Mouse (Mus musculus) MEL (cell line): ENCODE results near the gene Gnai3. TPM values are rescaled to one million over a fixed set of nuclear protein-coding genes. Genes with fewer than 3 reads are reported as not detected.
A peak's percentile ranks its signal among the peaks of the same experiment; 100 is the strongest.

Source experiments
- DNase-seq: peaks from one replicate; pipeline ENCODE4 v3.0.0; 2011; ENCODE audit warnings: low read depth, low spot score
- H3K27ac ChIP-seq: 2 replicates; pipeline ENCODE4 v1.5.1; 2012; ENCODE audit warnings: low read depth, mild to moderate bottlenecking, control low read depth, low read length, moderate library complexity; ENCODE audit not compliant: control insufficient read depth
- H3K27me3 ChIP-seq, 2 experiments: fragments of 150-350 bp in 1 of 2; sonication (generic) in 1 of 2; 2 replicates each; pipeline ENCODE4 v1.6.1; 2012; ENCODE audit warnings: low read length in 2 of 2, mild to moderate bottlenecking in 2 of 2, improper control_type of control experiment in 1 of 2, moderate library complexity in 1 of 2; ENCODE audit not compliant: insufficient read depth in 2 of 2, control insufficient read depth in 1 of 2
- H3K36me3 ChIP-seq, 2 experiments: 2 replicates each; pipeline ENCODE4 v1.6.1; 2012 to 2014; ENCODE audit warnings: low read length in 2 of 2, improper control_type of control experiment in 1 of 2, inconsistent platforms in 1 of 2, mild to moderate bottlenecking in 1 of 2; ENCODE audit not compliant: insufficient read depth in 2 of 2, control insufficient read depth in 1 of 2
- H3K4me1 ChIP-seq, 2 experiments: fragments of 150-350 bp in 1 of 2; sonication (generic) in 1 of 2; 2 replicates each; pipeline ENCODE4 v1.6.1; 2012; ENCODE audit warnings: low read length in 2 of 2, improper control_type of control experiment in 1 of 2, mild to moderate bottlenecking in 1 of 2; ENCODE audit not compliant: insufficient read depth in 2 of 2, control insufficient read depth in 1 of 2
- H3K4me3 ChIP-seq, 2 experiments: fragments of 150-350 bp in 1 of 2; sonication (generic) in 1 of 2; 2 replicates each; pipeline ENCODE4 v1.5.1; 2012; ENCODE audit warnings: low read depth in 2 of 2, low read length in 2 of 2, mild to moderate bottlenecking in 2 of 2, moderate library complexity in 2 of 2, control low read depth in 1 of 2, improper control_type of control experiment in 1 of 2; ENCODE audit not compliant: control insufficient read depth in 1 of 2, insufficient read depth in 1 of 2
- H3K79me2 ChIP-seq: 2 replicates; pipeline ENCODE4 v1.6.1; 2012; ENCODE audit warnings: mild to moderate bottlenecking, low read length, moderate library complexity; ENCODE audit not compliant: control insufficient read depth, poor library complexity, insufficient read depth
- H3K9ac ChIP-seq: 2 replicates; pipeline ENCODE4 v1.6.1; 2012; ENCODE audit warnings: low read depth, mild to moderate bottlenecking, control low read depth, low read length, moderate library complexity; ENCODE audit not compliant: control insufficient read depth, poor library complexity, severe bottlenecking
- H3K9me3 ChIP-seq: fragments of 150-350 bp; sonication (generic); replicated peaks from 2 replicates; pipeline ENCODE4 v1.6.1; 2012; ENCODE audit warnings: mild to moderate bottlenecking, low read length, improper control_type of control experiment, moderate library complexity; ENCODE audit not compliant: insufficient read depth
- BHLHE40 ChIP-seq: IDR thresholded peaks from 2 replicates; pipeline ENCODE4 v1.6.1; 2012; ENCODE audit warnings: low read depth, mild to moderate bottlenecking, inconsistent platforms, low read length, improper control_type of control experiment, borderline replicate concordance
- CHD1 ChIP-seq: IDR thresholded peaks from 2 replicates; pipeline ENCODE4 v1.6.1; 2012; ENCODE audit warnings: low read depth, mild to moderate bottlenecking, inconsistent platforms, low read length, improper control_type of control experiment
- CHD2 ChIP-seq: IDR thresholded peaks from 2 replicates; pipeline ENCODE4 v1.6.1; 2011; ENCODE audit warnings: low read length, improper control_type of control experiment
- CTCF ChIP-seq, 3 experiments: IDR thresholded peaks in 2 of 3; conservative IDR thresholded peaks in 1 of 3; 2 replicates each; pipeline ENCODE4 v1.5.1; 2011 to 2012; ENCODE audit warnings: low read length in 3 of 3, low read depth in 2 of 3, mild to moderate bottlenecking in 2 of 3, improper control_type of control experiment in 1 of 3, inconsistent platforms in 1 of 3, mixed read lengths in 1 of 3, moderate library complexity in 1 of 3; ENCODE audit not compliant: control insufficient read depth in 1 of 3, insufficient read depth in 1 of 3, poor library complexity in 1 of 3, severe bottlenecking in 1 of 3
- ELF1 ChIP-seq: IDR thresholded peaks from 2 replicates; pipeline ENCODE4 v1.6.1; 2014; ENCODE audit warnings: low read depth, mild to moderate bottlenecking, inconsistent platforms, low read length, improper control_type of control experiment, moderate library complexity
- EP300 ChIP-seq, 2 experiments: IDR thresholded peaks; 2 replicates each; pipeline ENCODE4 v1.6.1; 2011; ENCODE audit warnings: improper control_type of control experiment in 2 of 2, low read length in 2 of 2, low read depth in 1 of 2, mild to moderate bottlenecking in 1 of 2
- GABPA ChIP-seq: IDR thresholded peaks from 2 replicates; pipeline ENCODE4 v1.6.1; 2012; ENCODE audit warnings: low read depth, mild to moderate bottlenecking, inconsistent platforms, low read length, improper control_type of control experiment, moderate library complexity
- GATA1 ChIP-seq: IDR thresholded peaks from 2 replicates; pipeline ENCODE4 v1.6.1; 2011; ENCODE audit warnings: low read depth, low read length, improper control_type of control experiment
- HCFC1 ChIP-seq: IDR thresholded peaks from 2 replicates; pipeline ENCODE4 v1.6.1; 2012; ENCODE audit warnings: low read depth, mild to moderate bottlenecking, inconsistent platforms, low read length, improper control_type of control experiment, moderate library complexity
- JUND ChIP-seq: IDR thresholded peaks from 2 replicates; pipeline ENCODE4 v1.6.1; 2011; ENCODE audit warnings: low read depth, mild to moderate bottlenecking, improper control_type of control experiment, low read length
- KAT2A ChIP-seq: conservative IDR thresholded peaks from 2 replicates; pipeline ENCODE4 v1.6.1; 2012; ENCODE audit warnings: low read depth, low read length, improper control_type of control experiment, inconsistent platforms
- MAFK ChIP-seq: IDR thresholded peaks from 2 replicates; pipeline ENCODE4 v1.6.1; 2011; ENCODE audit warnings: low read depth, mild to moderate bottlenecking, low read length, improper control_type of control experiment, borderline replicate concordance
- MAX ChIP-seq: IDR thresholded peaks from 2 replicates; pipeline ENCODE4 v1.6.1; 2011; ENCODE audit warnings: low read length, improper control_type of control experiment
- MAZ ChIP-seq: IDR thresholded peaks from 2 replicates; pipeline ENCODE4 v1.6.1; 2012; ENCODE audit warnings: low read depth, mild to moderate bottlenecking, inconsistent platforms, low read length, improper control_type of control experiment
- MXI1 ChIP-seq: IDR thresholded peaks from 2 replicates; pipeline ENCODE4 v1.6.1; 2011; ENCODE audit warnings: mild to moderate bottlenecking, low read depth, low read length, improper control_type of control experiment
- MYB ChIP-seq: IDR thresholded peaks from 2 replicates; pipeline ENCODE4 v1.6.1; 2011; ENCODE audit warnings: mild to moderate bottlenecking, low read depth, low read length, improper control_type of control experiment
- MYC ChIP-seq: IDR thresholded peaks from 2 replicates; pipeline ENCODE4 v1.6.1; 2011; ENCODE audit warnings: low read depth, mild to moderate bottlenecking, low read length, improper control_type of control experiment, moderate library complexity
- NELFE ChIP-seq: IDR thresholded peaks from 2 replicates; pipeline ENCODE4 v1.6.1; 2011; ENCODE audit warnings: low read depth, low read length, improper control_type of control experiment
- NRF1 ChIP-seq: IDR thresholded peaks from 2 replicates; pipeline ENCODE4 v1.6.1; 2014; ENCODE audit warnings: low read depth, mild to moderate bottlenecking, inconsistent platforms, low read length, improper control_type of control experiment, moderate library complexity; ENCODE audit not compliant: poor library complexity, insufficient read depth, severe bottlenecking
- POLR2A ChIP-seq, 2 experiments: IDR thresholded peaks; 2 replicates each; pipeline ENCODE4 v1.6.1; 2011 to 2012; ENCODE audit warnings: low read length in 2 of 2, mild to moderate bottlenecking in 2 of 2, control low read depth in 1 of 2, improper control_type of control experiment in 1 of 2, low read depth in 1 of 2, moderate library complexity in 1 of 2; ENCODE audit not compliant: control insufficient read depth in 1 of 2, insufficient read depth in 1 of 2, poor library complexity in 1 of 2
- RAD21 ChIP-seq: IDR thresholded peaks from 2 replicates; pipeline ENCODE4 v1.6.1; 2011; ENCODE audit warnings: mild to moderate bottlenecking, low read depth, low read length, improper control_type of control experiment
- RCOR1 ChIP-seq: IDR thresholded peaks from 2 replicates; pipeline ENCODE4 v1.6.1; 2012; ENCODE audit warnings: low read depth, mild to moderate bottlenecking, inconsistent platforms, low read length, improper control_type of control experiment
- SIN3A ChIP-seq: IDR thresholded peaks from 2 replicates; pipeline ENCODE4 v1.6.1; 2012; ENCODE audit warnings: low read length, improper control_type of control experiment, inconsistent platforms
- SMC3 ChIP-seq: IDR thresholded peaks from 2 replicates; pipeline ENCODE4 v1.6.1; 2011; ENCODE audit warnings: low read depth, low read length, improper control_type of control experiment
- TAL1 ChIP-seq: IDR thresholded peaks from 2 replicates; pipeline ENCODE4 v1.6.1; 2012; ENCODE audit warnings: mild to moderate bottlenecking, inconsistent platforms, low read length, moderate library complexity, mixed read lengths
- TBP ChIP-seq: IDR thresholded peaks from 2 replicates; pipeline ENCODE4 v1.8.0; 2011; ENCODE audit warnings: low read depth, low read length, improper control_type of control experiment
- UBTF ChIP-seq: IDR thresholded peaks from 2 replicates; pipeline ENCODE4 v1.6.1; 2012; ENCODE audit warnings: low read depth, mild to moderate bottlenecking, inconsistent platforms, low read length, improper control_type of control experiment, moderate library complexity, borderline replicate concordance; ENCODE audit not compliant: insufficient read depth
- USF1 ChIP-seq: IDR thresholded peaks from 2 replicates; pipeline ENCODE4 v1.6.1; 2014; ENCODE audit warnings: low read depth, mild to moderate bottlenecking, inconsistent platforms, low read length, improper control_type of control experiment, moderate library complexity
- USF2 ChIP-seq, 2 experiments: IDR thresholded peaks; 2 replicates each; pipeline ENCODE4 v1.6.1; 2011 to 2012; ENCODE audit warnings: improper control_type of control experiment in 2 of 2, low read length in 2 of 2, borderline replicate concordance in 1 of 2, inconsistent platforms in 1 of 2, low read depth in 1 of 2, mild to moderate bottlenecking in 1 of 2; ENCODE audit not compliant: insufficient read depth in 1 of 2
- ZC3H11A ChIP-seq: IDR thresholded peaks from 2 replicates; pipeline ENCODE4 v1.6.1; 2012; ENCODE audit warnings: low read depth, mild to moderate bottlenecking, inconsistent platforms, low read length, improper control_type of control experiment
- ZKSCAN1 ChIP-seq: IDR thresholded peaks from 2 replicates; pipeline ENCODE4 v1.6.1; 2012; ENCODE audit warnings: low read depth, mild to moderate bottlenecking, inconsistent platforms, low read length, improper control_type of control experiment, moderate library complexity
- ZMIZ1 ChIP-seq: IDR thresholded peaks from 2 replicates; pipeline ENCODE4 v1.6.1; 2012; ENCODE audit warnings: low read depth, mild to moderate bottlenecking, inconsistent platforms, low read length, improper control_type of control experiment, moderate library complexity
- polyA plus RNA-seq, 2 experiments: library from polyadenylated mRNA; stranded (reverse) in 1 of 2; unstranded in 1 of 2; fragments of >175 nt in 1 of 2; fragments of >200 nt in 1 of 2; gene quantifications; 2 replicates each; pipeline versions ENCODE4 v1.2.1 to v1.2.4; 2012; ENCODE audit warnings: low replicate concordance in 2 of 2, low read depth in 1 of 2; ENCODE audit not compliant: insufficient read length in 2 of 2, insufficient read depth in 1 of 2, missing spikeins in 1 of 2
- total RNA-seq: library from RNA; depleted of rRNA; stranded (reverse); fragments of 300-350 nt; gene quantifications from 2 replicates; pipeline ENCODE4 v1.2.3, GENCODE M21; 2012

The Gnai3 gene
- total and polyA plus RNA-seq, 3 experiments, result 74.2 to 96.4 (median 92.1) TPM

- TF ChIP-seq GATA1 (no peak; the same call in 1 of the 2 replicates), POLR2A (IDR thresholded peaks at IDR 0.05; ENCODE audit: control insufficient read depth in 1 of 2, insufficient read depth in 1 of 2, low read depth in 1 of 2, low read length in 2 of 2, poor library complexity in 1 of 2) (peak in 1 of 2 experiments; percentile 26; a peak in 1 of 4 replicates), USF2 (IDR thresholded peaks at IDR 0.05; ENCODE audit: borderline replicate concordance in 1 of 2, insufficient read depth in 1 of 2, low read depth in 1 of 2, low read length in 2 of 2) (no peak), TBP (peak; percentile 66; the same call in 1 of the 2 replicates), MXI1 (peak; percentile 79), MYC (peak; percentile 61; the same call in 1 of the 2 replicates), ZC3H11A (peak; percentile 97), ZKSCAN1 (no peak), NRF1 (no peak), BHLHE40 (peak; percentile 39; the same call in 1 of the 2 replicates), CHD1 (0 out of 2 replicates have a peak, but pooled peaks have one; percentile 19)
These were observed 1.7 kb upstream of the Gnai3 start (continued) for GRCm38 (mm10) chr3:108147386-108148235.

DNA sequence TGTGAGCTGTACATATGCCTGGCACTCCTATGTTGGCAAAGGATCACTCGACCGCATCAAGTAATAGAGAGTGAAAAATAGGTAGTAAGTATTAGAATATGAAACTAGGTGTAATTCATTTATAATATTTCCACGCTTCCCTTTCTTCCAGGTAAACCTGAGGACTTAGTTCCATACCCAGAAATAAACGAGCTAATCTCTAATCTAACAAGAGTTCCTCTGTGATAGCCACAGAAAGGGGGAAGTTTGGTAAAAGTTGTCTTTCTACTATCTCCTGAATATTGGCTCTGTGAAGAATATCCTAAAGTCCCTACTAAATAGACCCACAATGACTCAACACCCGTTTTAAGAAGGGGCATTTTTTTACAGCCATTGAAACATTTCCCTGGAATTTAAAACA, 725 bp upstream of the Gnai3 start:
- Histone ChIP-seq H3K9ac (peak overlapping the region; percentile 80), H3K79me2 (peaks cover 37% of the 10 kb centered on the region), H3K9me3 (no peaks in the 10 kb centered on the region), H3K27ac (peak overlapping the region; percentile 99), H3K4me1 (peaks cover 8 to 9% of the 10 kb centered on the region in 2 experiments), H3K36me3 (peaks cover 2 to 28% of the 10 kb centered on the region in 2 experiments; a peak in 3 of 4 replicates), H3K27me3 (no peaks in the 10 kb centered on the region), H3K4me3 (peak overlapping the region; percentile 92 to 97)
- DNase-seq, result peak; percentile 67
- no peak for TF ChIP-seq GABPA
- no peak for TF ChIP-seq USF1
- TF ChIP-seq TBP, result no peak
- TF ChIP-seq JUND, result no peak
- no peak for TF ChIP-seq USF2 (IDR thresholded peaks at IDR 0.05; ENCODE audit: borderline replicate concordance in 1 of 2, insufficient read depth in 1 of 2, low read depth in 1 of 2, low read length in 2 of 2)
- TF ChIP-seq RCOR1, result peak; percentile 57; the same call in 1 of the 2 replicates
- TF ChIP-seq SMC3, result no peak
- 0 out of 2 replicates have a peak, but pooled peaks have one; percentile 20 for TF ChIP-seq ELF1
- TF ChIP-seq HCFC1, result 0 out of 2 replicates have a peak, but pooled peaks have one; percentile 14
- no peak for TF ChIP-seq CHD2
- TF ChIP-seq MAFK, result no peak
- no peak for TF ChIP-seq SIN3A
- TF ChIP-seq KAT2A, result no peak
- TF ChIP-seq NELFE, result no peak
- no peak for TF ChIP-seq MYB
- peak; percentile 73 for TF ChIP-seq GATA1
- no peak for TF ChIP-seq MAZ
- no peak for TF ChIP-seq RAD21
- TF ChIP-seq NRF1, result no peak
- peak; percentile 72 to 77 for TF ChIP-seq EP300 (IDR thresholded peaks at IDR 0.05; ENCODE audit: low read depth in 1 of 2, low read length in 2 of 2)
- TF ChIP-seq UBTF, result no peak
- no peak for TF ChIP-seq MAX
- TF ChIP-seq CTCF (IDR thresholded peaks at IDR 0.05 in 2 of 3, conservative IDR thresholded peaks at IDR 0.05 in 1 of 3; ENCODE audit: control insufficient read depth in 1 of 3, insufficient read depth in 1 of 3, low read depth in 2 of 3, low read length in 3 of 3, poor library complexity in 1 of 3, severe bottlenecking in 1 of 3), result no peak
- no peak for TF ChIP-seq ZC3H11A
- TF ChIP-seq ZKSCAN1, result no peak
- no peak for TF ChIP-seq BHLHE40
- no peak for TF ChIP-seq TAL1
- no peak for TF ChIP-seq ZMIZ1
